Mouse (Mus musculus) megakaryocyte progenitor cell, adult 5-6 weeks (primary cell): ENCODE results near the gene Nkain2. TPM values are rescaled to one million over a fixed set of nuclear protein-coding genes. Genes with fewer than 3 reads are reported as not detected.
A peak's percentile ranks its signal among the peaks of the same experiment; 100 is the strongest.
"Not testable (repeated sequence)": the region's sequence is repeated elsewhere in the genome, so short reads cannot be mapped to it uniquely, and the experiment has no call there.

Experiments
- ATAC-seq: replicated peaks from 2 replicates; pipeline ENCODE4 v1.8.0; 2016; ENCODE audit warnings: mild to moderate bottlenecking, moderate TSS enrichment, inconsistent platforms; ENCODE audit not compliant: poor library complexity
- total RNA-seq, 2 experiments: library from RNA; stranded (forward) in 1 of 2; stranded (reverse) in 1 of 2; fragments of 157-497, 149-512 nt in 1 of 2; fragments of 200-1000 nt in 1 of 2; gene quantifications; 2 replicates each; pipeline versions ENCODE4 v1.2.3 to v1.2.4; 2015 to 2017

Nkain2 gene
- total RNA-seq (2015) (not detected in 2 replicates), total RNA-seq (2017) (not detected in 2 replicates)

GRCm38 (mm10) chr10:32889652-32890506, at the start of gene Nkain2:
Gene Nkain2, minus strand, starts transcription at chr10:32890462.
- peak; percentile 23; the same call in 1 of the 2 replicates for ATAC-seq

GRCm38 (mm10) chr10:32939853-32940252, 49.6 kb upstream of the Nkain2 start:
- no peak for ATAC-seq

DNA sequence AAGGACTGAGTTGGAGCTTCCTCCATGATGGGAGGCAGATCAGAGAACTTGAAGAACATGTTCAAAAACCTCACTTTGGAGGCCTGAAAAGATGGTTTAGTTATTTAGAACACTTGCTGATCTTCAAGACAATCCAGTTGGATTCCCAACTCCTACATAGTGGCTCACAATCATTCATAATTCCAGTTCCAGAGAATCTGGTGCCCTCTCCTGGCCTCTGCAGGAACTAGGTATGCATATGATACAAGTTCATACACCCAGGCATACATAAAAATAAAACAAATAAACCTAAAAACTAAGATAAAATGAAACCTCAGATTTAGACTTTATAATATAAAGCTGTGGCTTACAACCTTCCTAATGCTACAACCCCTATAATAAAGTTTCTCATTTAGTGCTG, 4.8 kb upstream of the Nkain2 start:
- no peak for ATAC-seq

GRCm38 (mm10) chr10:32890507-32891131, 357 bp upstream of the Nkain2 start:
- no peak for ATAC-seq

DNA sequence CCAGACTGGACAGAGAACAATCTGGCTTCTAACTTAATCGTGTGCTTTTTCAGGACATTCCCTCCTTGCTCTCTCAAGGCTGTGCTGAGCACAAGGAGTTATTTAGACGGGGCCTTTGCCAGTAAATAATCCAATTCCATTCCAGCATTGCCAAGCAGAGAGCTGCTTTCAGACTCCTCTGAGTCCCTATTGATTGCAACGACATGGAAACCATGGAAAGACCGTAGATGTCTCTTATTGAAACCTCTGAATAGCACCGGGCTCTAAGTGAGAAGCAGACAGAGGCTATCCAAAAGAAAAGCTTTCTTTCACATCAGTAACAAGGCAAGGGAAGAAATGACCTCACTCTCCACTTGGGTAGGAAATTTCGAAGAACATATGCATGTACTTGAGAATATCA, 8.3 kb downstream of the Nkain2 start:
- no peak for ATAC-seq

GRCm38 (mm10) chr10:32870691-32871406, 19.4 kb downstream of the Nkain2 start:
- no peak for ATAC-seq

- ATAC-seq = no peak
Observed at GRCm38 (mm10) chr10:32869541-32869940, 20.7 kb downstream of the Nkain2 start.

- ATAC-seq = no peak
Observed at GRCm38 (mm10) chr10:32815210-32815883, 74.9 kb downstream of the Nkain2 start.

GRCm38 (mm10) chr10:32796215-32796614, 94.0 kb downstream of the Nkain2 start:
- no peak for ATAC-seq

DNA sequence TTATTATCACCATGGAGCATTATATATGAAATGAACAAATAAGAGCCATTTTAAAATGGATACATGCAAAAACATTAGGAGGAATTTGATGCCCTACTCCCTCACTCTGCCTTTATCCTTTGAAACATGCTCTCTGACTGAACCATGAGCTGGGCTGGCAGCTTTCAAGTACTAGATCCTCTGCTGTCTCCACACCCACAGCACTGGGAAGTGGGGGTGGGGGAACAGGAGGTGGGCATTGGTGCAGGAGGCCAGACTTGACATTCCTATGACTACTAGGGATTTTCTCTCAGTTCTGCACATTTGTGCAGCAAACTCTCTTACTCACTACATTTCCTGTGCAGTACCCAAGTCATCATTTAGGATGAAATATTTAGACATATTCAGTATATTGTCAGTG, 99.7 kb downstream of the Nkain2 start:
- ATAC-seq = no peak

DNA sequence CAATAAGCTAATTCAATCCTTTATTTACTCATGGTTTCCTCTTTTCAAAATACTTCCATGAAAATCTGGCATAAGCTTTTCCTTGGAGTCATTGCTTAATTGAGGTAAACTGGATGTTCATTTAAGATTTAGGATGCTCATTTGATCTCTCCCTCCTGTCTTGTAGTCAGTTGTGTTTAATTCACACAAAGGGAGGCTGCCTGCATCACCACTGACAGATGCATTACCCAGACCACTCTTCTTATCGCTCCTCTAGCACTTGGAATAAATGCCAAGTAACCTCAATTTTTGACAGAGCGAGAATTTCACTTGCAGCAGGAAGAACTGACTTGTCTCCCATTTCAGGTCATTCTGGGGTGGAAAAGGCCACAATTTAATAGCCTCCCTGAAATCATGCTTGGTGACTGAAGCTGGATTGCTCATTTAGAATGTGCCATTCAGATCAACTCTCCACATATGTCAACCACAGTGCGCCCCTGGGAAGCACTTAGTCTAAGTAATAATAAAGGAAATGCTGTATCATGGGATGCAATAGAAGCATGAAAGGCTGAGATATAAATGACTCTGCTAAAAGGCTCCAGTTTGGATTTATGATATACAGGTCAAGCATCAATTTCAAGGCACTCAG, 107.4 kb downstream of the Nkain2 start:
- no peak for ATAC-seq

- ATAC-seq = no peak
Observed at GRCm38 (mm10) chr10:32738989-32739388, 151.3 kb downstream of the Nkain2 start.

DNA sequence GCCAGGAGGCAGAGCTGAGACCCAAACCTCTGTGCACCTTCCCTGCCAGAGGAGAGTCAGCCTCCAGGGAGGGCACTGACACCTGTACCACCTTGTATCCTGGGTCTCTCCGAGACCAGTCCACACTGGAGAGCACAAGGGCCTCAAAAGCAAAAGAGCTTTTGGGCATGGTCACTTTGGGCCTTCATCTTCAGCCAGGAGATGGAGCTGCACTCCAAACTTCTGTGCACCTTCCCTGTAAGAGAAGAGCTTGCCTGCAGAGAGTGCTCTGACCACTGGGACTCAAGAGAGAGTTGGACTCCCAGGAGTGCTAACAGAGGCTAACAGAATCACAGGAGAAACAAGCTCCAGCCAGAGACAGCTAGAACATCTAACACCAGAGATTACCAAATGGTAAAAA, 183.7 kb downstream of the Nkain2 start:
- not testable (repeated sequence) for ATAC-seq

- no peak for ATAC-seq
Observed at GRCm38 (mm10) chr10:32696661-32697060, 193.6 kb downstream of the Nkain2 start.

- ATAC-seq = no peak
Observed at GRCm38 (mm10) chr10:32684548-32684947, 205.7 kb downstream of the Nkain2 start.

GRCm38 (mm10) chr10:32640256-32640655, 250.0 kb downstream of the Nkain2 start:
- ATAC-seq = no peak

DNA sequence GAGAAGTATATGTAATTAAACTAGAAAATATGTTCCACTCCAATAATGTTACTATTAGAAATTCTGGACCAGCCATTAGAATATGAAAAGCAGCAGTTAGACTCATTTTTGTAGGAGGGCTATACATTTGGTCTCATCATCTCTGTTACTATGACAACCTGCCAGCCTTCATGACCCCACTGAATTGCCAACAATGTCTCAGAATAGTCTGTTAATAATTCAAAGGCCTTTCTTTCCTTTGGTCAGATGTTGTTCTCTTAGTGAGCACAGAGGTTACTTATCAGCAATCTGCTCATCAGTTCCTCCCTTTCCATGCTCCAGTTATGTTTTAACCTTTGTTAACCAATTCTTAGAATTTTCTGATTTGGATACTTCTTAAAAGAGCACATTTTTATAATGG, 251.1 kb downstream of the Nkain2 start:
- ATAC-seq = no peak

DNA sequence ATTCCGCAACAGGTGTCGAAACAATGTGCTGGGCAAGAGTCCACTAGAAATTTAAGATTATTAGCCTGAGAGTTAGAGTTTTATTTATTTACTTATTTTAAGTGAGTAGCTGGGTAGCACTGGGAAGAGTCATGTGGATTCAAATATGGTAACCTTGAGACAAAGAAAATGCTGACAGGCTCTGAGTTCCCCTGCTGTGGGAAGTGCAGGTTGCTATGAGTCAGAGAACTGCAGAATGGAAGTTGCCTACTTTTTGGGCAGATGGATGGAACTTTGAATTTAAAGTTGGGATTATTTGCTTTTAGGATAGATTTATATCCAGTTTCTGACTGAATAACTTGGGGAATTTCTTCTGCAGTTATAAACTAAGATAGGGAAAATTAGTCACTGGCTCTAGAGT, 259.2 kb downstream of the Nkain2 start:
- ATAC-seq = no peak

GRCm38 (mm10) chr10:32604448-32604847, 285.8 kb downstream of the Nkain2 start:
- no peak for ATAC-seq

- no peak for ATAC-seq
Observed at GRCm38 (mm10) chr10:32602798-32603197, 287.5 kb downstream of the Nkain2 start.

DNA sequence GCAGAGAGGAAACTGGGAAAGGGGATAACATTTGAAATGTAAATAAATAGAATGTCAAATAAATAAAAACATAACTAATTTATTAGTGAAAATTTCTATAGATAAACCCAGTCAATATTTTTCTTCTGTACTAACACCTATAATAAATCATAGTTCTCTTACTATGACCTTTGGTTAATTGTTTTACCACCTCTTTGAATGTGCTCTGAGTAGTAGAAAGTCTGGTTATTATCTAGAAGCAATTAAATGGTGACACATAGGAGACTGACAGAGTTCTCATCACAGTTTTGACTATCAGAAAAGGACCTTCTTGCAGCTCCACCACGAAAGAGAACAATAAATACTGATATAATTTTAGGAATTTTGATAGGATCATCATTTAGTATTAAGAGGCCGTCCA, 295.3 kb downstream of the Nkain2 start:
- ATAC-seq = no peak
